Mouse (Mus musculus) heart, adult 2 months (tissue): Measurements from ENCODE around the gene Myh14. TPM values are rescaled to one million over a fixed set of nuclear protein-coding genes. Genes with fewer than 3 reads are reported as not detected.

ENCODE experiments used
- DNase-seq, 2 experiments: peaks; one replicate each; pipeline ENCODE4 v3.0.0; 2021
- H3K27ac ChIP-seq: fragments of 200-600 bp; 2 replicates; pipeline ENCODE4 v1.8.1; 2022
- H3K27me3 ChIP-seq: fragments of 200-500 bp; 2 replicates; pipeline ENCODE4 v1.6.1; 2012; ENCODE audit warnings: mild to moderate bottlenecking, low read length, inconsistent platforms, mixed read lengths; ENCODE audit not compliant: control insufficient read depth, insufficient read depth
- H3K36me3 ChIP-seq: fragments of 200-500 bp; 2 replicates; pipeline ENCODE4 v1.6.1; 2012; ENCODE audit warnings: low read length, inconsistent platforms; ENCODE audit not compliant: control insufficient read depth, insufficient read depth
- H3K4me1 ChIP-seq: fragments of 200-500 bp; 2 replicates; pipeline ENCODE4 v1.6.1; 2011; ENCODE audit warnings: low read length; ENCODE audit not compliant: control insufficient read depth, insufficient read depth
- H3K4me3 ChIP-seq: fragments of 200-600 bp; 2 replicates; pipeline ENCODE4 v1.8.1; 2022
- H3K79me2 ChIP-seq: fragments of 200-500 bp; replicated peaks from 2 replicates; pipeline ENCODE4 v1.6.1; 2012; ENCODE audit warnings: mild to moderate bottlenecking, inconsistent platforms, low read length, moderate library complexity, mixed read lengths; ENCODE audit not compliant: control insufficient read depth, insufficient read depth
- H3K9ac ChIP-seq: fragments of 200-500 bp; 2 replicates; pipeline ENCODE4 v1.6.1; 2012; ENCODE audit warnings: low read depth, mild to moderate bottlenecking, control low read depth, inconsistent platforms, low read length, mixed read lengths
- CTCF ChIP-seq: fragments of 200-600 bp; IDR thresholded peaks from 2 replicates; pipeline ENCODE4 v1.8.1; 2022; ENCODE audit warnings: antibody characterized with exemption, mild to moderate bottlenecking, moderate library complexity
- EP300 ChIP-seq: fragments of 200-500 bp; IDR thresholded peaks from 2 replicates; pipeline ENCODE4 v1.6.1; 2011; ENCODE audit warnings: low read depth, low read length, control low read depth; ENCODE audit not compliant: insufficient read depth
- POLR2A ChIP-seq: fragments of 200-500 bp; IDR thresholded peaks from 2 replicates; pipeline ENCODE4 v1.6.1; 2011; ENCODE audit warnings: mild to moderate bottlenecking, low read depth, low read length, control low read depth; ENCODE audit not compliant: insufficient read depth
- WGBS: fragments of 180-500 bp; shearing (Covaris S2); methylation state at CpG from one replicate; pipeline ENCODE4 v1.1.7; 2018; 5-methylcytosine and 5-hydroxymethylcytosine counted together
- intact Hi-C: fragments of 180-260 bp; cut with DNase I; formaldehyde crosslinking; loops from one replicate; pipeline ENCODE4 v1.15.1; 2025
- polyA plus RNA-seq: library from polyadenylated mRNA; depleted of rRNA; stranded (reverse); fragments of >200 nt; gene quantifications from 2 replicates; pipeline ENCODE4 v1.2.3, GENCODE M21; 2012
- total RNA-seq, 2 experiments: library from RNA; stranded (reverse); gene quantifications; 2 replicates each; pipeline ENCODE4 v1.2.3; 2021

Myh14 gene
- total and polyA plus RNA-seq, 3 experiments = 23.1 to 96.6 (median 79.4) TPM

DNA sequence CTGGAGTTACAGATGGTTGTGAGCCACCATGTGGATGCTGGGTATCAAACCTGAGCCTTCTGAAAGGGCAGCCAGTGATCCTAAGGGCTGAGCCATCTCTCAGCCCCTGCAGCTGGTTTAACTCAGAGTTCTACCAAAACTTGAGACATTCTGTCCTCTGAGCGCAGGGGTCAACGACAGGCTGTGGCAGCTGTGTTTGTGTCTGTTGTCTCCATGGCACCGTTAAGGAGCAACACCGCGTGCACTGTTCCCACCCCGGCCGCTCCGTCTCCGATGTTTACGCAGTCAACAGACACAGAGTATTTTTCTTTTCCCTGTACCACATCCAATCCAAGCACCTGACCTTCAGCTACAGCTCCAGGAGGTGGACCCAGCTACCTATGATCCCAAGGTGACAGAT is 22.9 kb downstream of the Myh14 start:
- 51% methylated on average over 10 of the region's 10 CpGs for WGBS
- DNase-seq = peak; percentile 46 to 58

DNA sequence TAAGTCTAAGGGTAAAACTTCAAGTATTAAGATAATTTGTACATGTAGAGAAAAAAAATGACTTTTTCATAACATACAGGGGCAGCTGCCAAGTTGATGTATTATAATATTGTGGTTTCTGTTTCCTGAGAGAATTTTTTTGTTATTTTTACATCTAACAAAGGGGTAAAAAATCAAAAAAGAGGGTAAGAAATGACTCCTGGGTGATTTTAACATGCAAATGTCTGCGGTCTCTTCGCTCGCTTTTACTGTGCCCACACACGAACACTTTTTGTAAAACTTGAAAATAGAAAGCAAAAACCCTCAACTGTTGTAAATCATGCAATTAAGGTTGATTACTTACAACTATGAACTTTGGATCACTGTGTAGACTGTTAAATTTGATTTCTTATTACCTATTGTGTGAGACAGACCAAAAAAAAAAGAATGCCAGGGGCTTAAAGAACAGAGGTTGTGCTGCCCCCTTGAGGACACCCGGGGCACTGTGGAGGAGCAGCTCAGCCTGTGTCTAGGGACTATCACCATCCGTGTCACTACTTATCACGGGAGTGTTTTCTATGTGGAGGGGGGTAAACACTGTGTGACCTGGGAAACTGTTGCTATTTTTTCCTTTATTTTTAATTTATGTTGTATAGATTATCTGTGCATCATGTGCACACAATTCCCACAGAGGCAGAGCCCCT is 23.5 kb downstream of the Myh14 start:
- peak; percentile 62 to 71 for DNase-seq
- H3K4me1 ChIP-seq = no peaks in the 10 kb centered on the region; the same call in 1 of the 2 replicates
- H3K27me3 ChIP-seq = no peaks in the 10 kb centered on the region
- 53% methylated on average over 7 of the region's 7 CpGs for WGBS
- H3K79me2 ChIP-seq = no peaks in the 10 kb centered on the region
- intact Hi-C loops = loop anchor here (5.0 kb wide), 2 partner anchors 55 to 125 kb away; partner anchors contain the start of gene Mybpc2
- no peak overlapping the region for H3K4me3 ChIP-seq
- no peak overlapping the region for H3K9ac ChIP-seq
- peak overlapping the region; percentile 10; the same call in 1 of the 2 replicates for H3K27ac ChIP-seq
- TF ChIP-seq POLR2A = no peak
- TF ChIP-seq CTCF = peak; percentile 81
- no peaks in the 10 kb centered on the region for H3K36me3 ChIP-seq

More for the DNA sequence above, 22.9 kb downstream of the Myh14 start:
- no peaks in the 10 kb centered on the region for H3K79me2 ChIP-seq
- TF ChIP-seq CTCF (no peak), EP300 (0 out of 2 replicates have a peak, but pooled peaks have one; percentile 45)
- intact Hi-C loops = loop anchor here (5.0 kb wide), 2 partner anchors 55 to 125 kb away; partner anchors contain the start of gene Mybpc2
- H3K4me3 ChIP-seq = no peak overlapping the region
- H3K27ac ChIP-seq = peak overlapping the region; percentile 10; the same call in 1 of the 2 replicates
- no peaks in the 10 kb centered on the region for H3K27me3 ChIP-seq
- no peaks in the 10 kb centered on the region; the same call in 1 of the 2 replicates for H3K4me1 ChIP-seq
- no peaks in the 10 kb centered on the region for H3K36me3 ChIP-seq
- no peak overlapping the region for H3K9ac ChIP-seq

DNA sequence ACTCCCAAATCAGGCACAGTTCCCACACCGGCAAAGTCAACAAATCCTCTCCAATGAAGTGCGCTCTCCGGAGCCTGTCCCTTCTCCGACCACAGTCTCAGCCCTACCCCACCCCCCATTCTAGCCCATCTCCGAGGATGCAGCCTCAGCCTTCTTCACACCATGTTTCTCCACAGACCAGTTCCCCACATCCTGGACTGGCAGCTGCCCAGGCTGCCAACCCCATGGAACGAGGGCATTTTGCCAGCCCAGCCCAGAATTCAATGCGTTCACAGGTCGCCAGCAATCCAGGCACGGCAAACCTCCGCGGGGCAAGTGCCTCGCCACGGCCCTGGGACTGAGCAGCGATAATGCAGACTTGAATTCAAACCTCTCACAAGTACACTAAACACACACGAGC is 24.7 kb downstream of the Myh14 start:
- TF ChIP-seq POLR2A (no peak), CTCF (no peak), EP300 (no peak)
- WGBS = 19% methylated on average over 15 of the region's 15 CpGs
- H3K4me1 ChIP-seq = no peaks in the 10 kb centered on the region; the same call in 1 of the 2 replicates
- H3K9ac ChIP-seq = no peak overlapping the region
- H3K4me3 ChIP-seq = no peak overlapping the region
- H3K27me3 ChIP-seq = no peaks in the 10 kb centered on the region; the same call in 1 of the 2 replicates
- intact Hi-C loops = loop anchor here (5.0 kb wide), 2 partner anchors 56 to 124 kb away; partner anchors contain the start of gene Mybpc2
- peak; percentile 44 to 50 for DNase-seq
- H3K27ac ChIP-seq = no peak overlapping the region
- no peaks in the 10 kb centered on the region for H3K79me2 ChIP-seq
- no peaks in the 10 kb centered on the region for H3K36me3 ChIP-seq

DNA sequence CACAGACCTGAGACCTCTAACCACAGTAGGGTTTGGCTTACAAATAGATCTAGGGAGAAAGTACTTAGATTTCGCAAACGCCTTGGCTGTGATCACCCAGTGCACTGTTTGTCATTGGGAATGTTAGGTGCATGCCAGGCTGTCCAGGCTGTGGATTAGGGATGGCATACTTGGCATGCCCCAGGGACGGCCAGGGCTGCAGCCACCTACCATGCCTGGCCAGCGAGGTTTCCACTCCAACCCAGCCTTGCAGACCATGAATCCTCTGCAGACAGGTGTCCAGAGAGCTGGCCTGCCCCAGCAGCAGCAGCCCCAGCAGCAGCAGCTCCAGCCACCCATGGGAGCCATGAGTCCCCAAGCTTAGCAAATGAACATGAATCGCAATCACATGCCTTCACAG is 25.4 kb downstream of the Myh14 start:
- Histone ChIP-seq H3K27ac (no peak overlapping the region), H3K36me3 (no peaks in the 10 kb centered on the region), H3K27me3 (no peaks in the 10 kb centered on the region; the same call in 1 of the 2 replicates), H3K4me1 (no peaks in the 10 kb centered on the region; the same call in 1 of the 2 replicates), H3K4me3 (no peak overlapping the region), H3K9ac (no peak overlapping the region), H3K79me2 (no peaks in the 10 kb centered on the region)
- WGBS = 61% methylated on average over 5 of the region's 5 CpGs
- intact Hi-C loops = loop anchor here (5.0 kb wide), 2 partner anchors 57 to 123 kb away; partner anchors contain the start of gene Mybpc2
- peak; percentile 27 to 46 for DNase-seq
- TF ChIP-seq CTCF = no peak

DNA sequence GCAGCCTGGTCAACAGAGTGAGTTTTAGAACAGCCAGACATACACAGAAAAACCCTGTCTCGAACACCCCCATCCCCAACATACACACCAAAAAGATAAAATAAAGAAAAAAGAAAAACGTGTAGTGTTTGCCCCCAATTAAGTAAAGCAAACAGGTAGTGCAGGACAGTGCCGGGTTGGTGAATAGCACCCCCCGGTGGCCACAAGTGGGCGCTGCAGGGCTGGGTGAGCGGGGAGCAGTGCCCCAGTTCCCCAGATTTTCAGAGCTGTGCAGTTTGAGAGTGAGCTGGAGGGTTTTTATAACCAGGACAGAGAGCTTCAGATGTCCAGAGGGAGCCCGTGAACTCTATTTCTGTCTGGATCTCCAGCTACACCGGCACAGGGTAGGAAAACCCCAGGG is 28.8 kb downstream of the Myh14 start:
- 32% methylated on average over 8 of the region's 8 CpGs for WGBS
- no peaks in the 10 kb centered on the region for H3K79me2 ChIP-seq
- no peaks in the 10 kb centered on the region; the same call in 1 of the 2 replicates for H3K27me3 ChIP-seq
- H3K4me1 ChIP-seq = no peaks in the 10 kb centered on the region; the same call in 1 of the 2 replicates
- H3K36me3 ChIP-seq = no peaks in the 10 kb centered on the region
- no peak for DNase-seq
- intact Hi-C loops = no loop called here
- H3K4me3 ChIP-seq = no peak overlapping the region
- TF ChIP-seq EP300 = no peak
- no peak for TF ChIP-seq POLR2A
- peak; percentile 70 for TF ChIP-seq CTCF
- no peak overlapping the region for H3K9ac ChIP-seq
- H3K27ac ChIP-seq = no peak overlapping the region

DNA sequence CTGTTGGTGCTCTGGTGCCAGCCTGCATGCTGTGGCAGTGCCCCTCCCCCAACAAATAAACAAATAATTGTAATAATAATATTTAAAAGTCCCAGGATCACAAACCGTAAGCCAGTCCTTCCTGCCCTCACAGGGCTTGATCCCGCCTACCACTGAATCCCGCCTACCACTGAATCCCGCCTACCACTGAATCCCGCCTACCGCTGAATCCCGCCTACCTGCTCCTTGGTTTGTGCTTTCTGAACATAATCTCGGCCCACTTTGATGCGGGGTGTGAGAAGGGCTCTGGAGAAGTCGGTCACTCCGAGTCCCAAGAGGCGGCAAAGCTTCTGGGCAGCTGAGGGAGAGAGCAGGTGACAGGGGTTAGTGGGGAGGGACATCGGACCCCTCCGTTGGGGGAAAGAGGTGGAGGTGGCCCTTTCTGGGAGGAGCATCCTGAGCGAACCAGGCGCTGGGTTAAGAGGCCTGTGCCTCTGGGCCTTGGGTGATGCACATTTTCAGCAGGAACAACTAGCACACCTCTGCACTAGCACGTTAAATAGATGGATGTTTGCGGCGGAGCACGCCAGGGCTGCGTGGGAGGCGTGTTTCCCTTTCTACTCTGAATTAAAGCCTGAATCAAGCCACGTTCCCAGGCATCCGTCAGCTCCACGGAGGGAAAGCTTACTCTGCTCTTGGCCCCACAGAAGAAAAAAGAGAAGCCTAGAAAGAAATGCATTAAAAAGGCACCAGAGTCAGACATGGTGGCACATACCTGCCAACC is 29.6 kb downstream of the Myh14 start:
- Histone ChIP-seq H3K27ac (no peak overlapping the region), H3K9ac (no peak overlapping the region), H3K4me3 (no peak overlapping the region), H3K27me3 (no peaks in the 10 kb centered on the region; the same call in 1 of the 2 replicates), H3K36me3 (no peaks in the 10 kb centered on the region), H3K79me2 (no peaks in the 10 kb centered on the region), H3K4me1 (no peaks in the 10 kb centered on the region; the same call in 1 of the 2 replicates)
- whole genome bisulfite sequencing = 29% methylated on average over 25 of the region's 25 CpGs
- intact Hi-C loops = no loop called here
- TF ChIP-seq CTCF (no peak), POLR2A (no peak), EP300 (no peak)
- DNase-seq = no peak
